Mouse (Mus musculus) liver, embryonic 14.5 days (tissue): ENCODE data around the gene E330009J07Rik. TPM values are rescaled to one million over a fixed set of nuclear protein-coding genes. Genes with fewer than 3 reads are reported as not detected.

Experiments used
- ATAC-seq: fragments of 200-750 bp; cut with Nextera tagmentation; 2 replicates; pipeline ENCODE4 v1.8.0; 2017; ENCODE audit warnings: moderate number of reproducible peaks, mild to moderate bottlenecking, moderate library complexity; ENCODE audit not compliant: insufficient read depth
- DNase-seq, 3 experiments: peaks; one replicate each; pipeline ENCODE4 v3.0.0-alpha.2; 2012 to 2013; ENCODE audit warnings: low read depth in 3 of 3, low spot score in 3 of 3
- H3K27ac ChIP-seq: fragments of 300-500 bp; sonication (generic); 2 replicates; pipeline ENCODE4 v1.5.1; 2014; ENCODE audit warnings: moderate library complexity, mild to moderate bottlenecking, control low read depth, inconsistent platforms
- H3K27me3 ChIP-seq: fragments of 300-500 bp; sonication (generic); 2 replicates; pipeline ENCODE4 v1.6.1; 2014; ENCODE audit warnings: mild to moderate bottlenecking, low read length, moderate library complexity; ENCODE audit not compliant: control insufficient read depth, insufficient read depth
- H3K36me3 ChIP-seq: fragments of 300-500 bp; sonication (generic); replicated peaks from 2 replicates; pipeline ENCODE4 v1.6.1; 2014; ENCODE audit warnings: low read depth; ENCODE audit not compliant: control insufficient read depth, insufficient read depth
- H3K4me1 ChIP-seq, 2 experiments: fragments of 200-500 bp in 1 of 2; fragments of 300-500 bp in 1 of 2; sonication (generic) in 1 of 2; replicated peaks; 2 replicates each; pipeline ENCODE4 v1.6.1; 2012 to 2014; ENCODE audit warnings: antibody characterized with exemption in 1 of 2, inconsistent platforms in 1 of 2, low read length in 1 of 2; ENCODE audit not compliant: control insufficient read depth in 2 of 2, insufficient read depth in 2 of 2
- H3K4me2 ChIP-seq: fragments of 300-500 bp; sonication (generic); 2 replicates; pipeline ENCODE4 v1.6.1; 2014; ENCODE audit warnings: low read depth, mild to moderate bottlenecking, control low read depth, moderate library complexity
- H3K4me3 ChIP-seq, 2 experiments: fragments of 200-500 bp in 1 of 2; fragments of 300-500 bp in 1 of 2; sonication (generic) in 1 of 2; 2 replicates each; pipeline ENCODE4 v1.5.1; 2012 to 2014; ENCODE audit warnings: low read depth in 2 of 2, low read length in 2 of 2, mild to moderate bottlenecking in 2 of 2, control low read depth in 1 of 2, inconsistent platforms in 1 of 2, moderate library complexity in 1 of 2; ENCODE audit not compliant: insufficient read depth in 1 of 2
- H3K9ac ChIP-seq: fragments of 300-500 bp; sonication (generic); replicated peaks from 2 replicates; pipeline ENCODE4 v1.6.1; 2014; ENCODE audit warnings: mild to moderate bottlenecking, control low read depth, moderate library complexity
- H3K9me3 ChIP-seq: fragments of 300-500 bp; sonication (generic); 2 replicates; pipeline ENCODE4 v1.6.1; 2016; ENCODE audit warnings: low read length, mixed read lengths; ENCODE audit not compliant: control insufficient read depth
- CTCF ChIP-seq: IDR thresholded peaks from 2 replicates; pipeline ENCODE4 v1.5.1; 2016; ENCODE audit warnings: antibody characterized with exemption, low read depth, control low read depth
- EP300 ChIP-seq: IDR thresholded peaks from 2 replicates; pipeline ENCODE4 v1.6.1; 2016; ENCODE audit warnings: antibody characterized with exemption, low read depth
- whole genome bisulfite sequencing: fragments of 180-500 bp; shearing (Covaris S2); extraction: QIAGEN DNeasy Blood & Tissue Kit; methylation state at CpG from one replicate; pipeline ENCODE4 v1.1.7; 2014; ENCODE audit not compliant: insufficient replicate concordance; 5-methylcytosine and 5-hydroxymethylcytosine counted together
- polyA plus RNA-seq, 2 experiments: library from polyadenylated mRNA; depleted of rRNA in 1 of 2; stranded (reverse) in 1 of 2; unstranded in 1 of 2; fragments of >200 nt; fragmentation: Nextera tagmentation in 1 of 2; extraction: Ambion mirVana in 1 of 2; gene quantifications; 2 replicates each; pipeline versions ENCODE4 v1.2.1 to v1.2.3; 2012 to 2014

Gene E330009J07Rik
- polyA plus RNA-seq, 2 experiments = 0.57 to 0.67 TPM

- TF ChIP-seq EP300 (no peak), CTCF (no peak)
- WGBS = 37% methylated on average over 3 of the region's 3 CpGs
- no peaks in the 10 kb centered on the region for H3K36me3 ChIP-seq
- no peak for ATAC-seq
- no peaks in the 10 kb centered on the region for H3K9me3 ChIP-seq
- H3K27me3 ChIP-seq = peaks cover 10% of the 10 kb centered on the region
- no peak overlapping the region for H3K4me2 ChIP-seq
- DNase-seq = no peak
- H3K4me1 ChIP-seq = 0 out of 4 replicates have a peak, but pooled peaks cover 0 to 2% of the 10 kb centered on the region in 2 experiments
- no peak overlapping the region for H3K27ac ChIP-seq
- H3K4me3 ChIP-seq = no peak overlapping the region
- H3K9ac ChIP-seq = no peak overlapping the region
Observed at GRCm38 (mm10) chr6:40430251-40430650, 5.7 kb downstream of the E330009J07Rik start.

- Histone ChIP-seq H3K9me3 (no peaks in the 10 kb centered on the region), H3K36me3 (no peaks in the 10 kb centered on the region), H3K27me3 (peaks cover 3% of the 10 kb centered on the region), H3K27ac (no peak overlapping the region), H3K4me1 (0 out of 4 replicates have a peak, but pooled peaks cover 0 to 2% of the 10 kb centered on the region in 2 experiments), H3K4me3 (no peak overlapping the region), H3K9ac (no peak overlapping the region), H3K4me2 (no peak overlapping the region)
- DNase-seq = no peak
- no peak for ATAC-seq
- 69% methylated on average over 4 of the region's 4 CpGs for WGBS
- TF ChIP-seq CTCF = no peak
- TF ChIP-seq EP300 = no peak
Observed at GRCm38 (mm10) chr6:40429521-40429931, 6.4 kb downstream of the E330009J07Rik start.

GRCm38 (mm10) chr6:40428696-40429095 is 7.2 kb downstream of the E330009J07Rik start:
- TF ChIP-seq EP300 (no peak), CTCF (no peak)
- no peak for ATAC-seq

GRCm38 (mm10) chr6:40427441-40427840 is 8.5 kb downstream of the E330009J07Rik start:
- Histone ChIP-seq H3K9me3 (no peaks in the 10 kb centered on the region), H3K4me1 (0 out of 4 replicates have a peak, but pooled peaks cover 0 to 2% of the 10 kb centered on the region in 2 experiments), H3K36me3 (no peaks in the 10 kb centered on the region), H3K4me2 (no peak overlapping the region), H3K27me3 (no peaks in the 10 kb centered on the region), H3K9ac (no peak overlapping the region), H3K4me3 (no peak overlapping the region), H3K27ac (no peak overlapping the region)
- 73% methylated on average over 7 of the region's 7 CpGs for WGBS
- ATAC-seq (no peak), DNase-seq (no peak)
- TF ChIP-seq EP300 = no peak
- no peak for TF ChIP-seq CTCF

More at GRCm38 (mm10) chr6:40428696-40429095, 7.2 kb downstream of the E330009J07Rik start:
- no peak overlapping the region for H3K9ac ChIP-seq
- no peak for DNase-seq
- H3K4me1 ChIP-seq = 0 out of 4 replicates have a peak, but pooled peaks cover 0 to 2% of the 10 kb centered on the region in 2 experiments
- no peak overlapping the region for H3K27ac ChIP-seq
- H3K4me2 ChIP-seq = no peak overlapping the region
- no peaks in the 10 kb centered on the region for H3K27me3 ChIP-seq
- H3K9me3 ChIP-seq = no peaks in the 10 kb centered on the region
- H3K4me3 ChIP-seq = no peak overlapping the region
- no peaks in the 10 kb centered on the region for H3K36me3 ChIP-seq
- WGBS = 62% methylated on average over 3 of the region's 3 CpGs

- no peak overlapping the region for H3K4me2 ChIP-seq
Observed at GRCm38 (mm10) chr6:40423774-40424173, 12.2 kb downstream of the E330009J07Rik start.

More at GRCm38 (mm10) chr6:40423774-40424173, 12.2 kb downstream of the E330009J07Rik start:
- H3K9me3 ChIP-seq = no peaks in the 10 kb centered on the region
- TF ChIP-seq EP300 (no peak), CTCF (peak; percentile 64)
- no peak overlapping the region for H3K4me3 ChIP-seq
- no peak overlapping the region for H3K9ac ChIP-seq
- no peak overlapping the region for H3K27ac ChIP-seq
- H3K36me3 ChIP-seq = no peaks in the 10 kb centered on the region
- H3K4me1 ChIP-seq = no peaks in the 10 kb centered on the region
- H3K27me3 ChIP-seq = no peaks in the 10 kb centered on the region
- DNase-seq (peak in 1 of 3 experiments; percentile 7), ATAC-seq (no peak)
- 33% methylated on average over 1 of the region's 1 CpGs for WGBS
